Mouse (Mus musculus) 3T3-L1 (cell line): ENCODE data around the gene Alkbh3.

Experiments
- DNase-seq: peaks from one replicate; pipeline ENCODE4 v3.0.0-alpha.2; 2015; ENCODE audit warnings: low read depth, low spot score

Gene Alkbh3

GRCm38 (mm10) chr2:93954781-93955578 lies 55.6 kb downstream of the Alkbh3 start:
- DNase-seq = no peak

GRCm38 (mm10) chr2:93953726-93954125 lies 56.9 kb downstream of the Alkbh3 start:
- no peak for DNase-seq

GRCm38 (mm10) chr2:93946976-93947375 lies 63.6 kb downstream of the Alkbh3 start:
- no peak for DNase-seq

- no peak for DNase-seq
These were observed 65.8 kb downstream of the Alkbh3 start for GRCm38 (mm10) chr2:93944855-93945254.

GRCm38 (mm10) chr2:93944099-93944498 lies 66.5 kb downstream of the Alkbh3 start:
- no peak for DNase-seq

GRCm38 (mm10) chr2:93941670-93942069 lies 68.9 kb downstream of the Alkbh3 start:
- no peak for DNase-seq

- DNase-seq = no peak
These were observed 72.1 kb downstream of the Alkbh3 start for GRCm38 (mm10) chr2:93938534-93938933.
